Mouse (Mus musculus): ENCODE measurements around the gene AI854703.

DNA sequence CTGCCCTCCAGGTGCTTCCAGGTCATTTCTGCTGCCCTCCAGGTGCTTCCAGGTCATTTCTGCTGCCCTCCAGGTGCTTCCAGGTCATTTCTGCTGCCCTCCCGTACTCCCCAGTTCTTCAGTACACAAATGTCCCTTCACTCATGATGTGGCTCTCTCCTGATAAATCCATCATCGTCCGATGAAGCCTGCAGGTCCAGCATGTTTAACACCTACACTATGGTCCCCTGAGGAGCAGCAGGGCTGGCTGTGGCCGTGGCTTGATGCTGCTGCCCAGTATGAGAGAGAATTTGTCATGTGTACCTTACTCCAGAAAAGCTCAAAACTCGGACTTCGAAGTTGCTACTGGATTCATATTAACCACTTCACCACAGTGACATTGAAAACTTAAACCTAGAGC lies 14.8 kb downstream of the AI854703 start:
- no peak for TF ChIP-seq CTCF (IDR thresholded peaks at IDR 0.05; ENCODE audit: control insufficient read depth, insufficient read depth, insufficient replicate concordance, low read depth, low read length)
- TF ChIP-seq POLR2A (IDR thresholded peaks at IDR 0.05; ENCODE audit: control insufficient read depth, low read depth, low read length), result no peak
